Mouse (Mus musculus): Measurements from ENCODE around the gene Prdm11.

The Prdm11 gene

GRCm38 (mm10) chr2:93045129-93045817, 694 bp downstream of the Prdm11 start:
- DNase-seq = peak; percentile 98

- DNase-seq = no peak
These were observed 2.4 kb downstream of the Prdm11 start for GRCm38 (mm10) chr2:93043449-93044157.

- peak; percentile 70 for DNase-seq
These were observed 4.5 kb downstream of the Prdm11 start for GRCm38 (mm10) chr2:93041470-93041869.

- no peak for DNase-seq
These were observed 5.1 kb downstream of the Prdm11 start for GRCm38 (mm10) chr2:93040841-93041240.

- no peak for DNase-seq
These were observed 6.3 kb downstream of the Prdm11 start for GRCm38 (mm10) chr2:93039706-93040105.

GRCm38 (mm10) chr2:93039043-93039442, 6.9 kb downstream of the Prdm11 start:
- DNase-seq = no peak

- peak; percentile 67 for DNase-seq
These were observed 10.3 kb downstream of the Prdm11 start for GRCm38 (mm10) chr2:93035631-93036030.

GRCm38 (mm10) chr2:93032651-93033050, 13.3 kb downstream of the Prdm11 start:
- DNase-seq = peak; percentile 58

GRCm38 (mm10) chr2:93032049-93032448, 13.9 kb downstream of the Prdm11 start:
- no peak for DNase-seq

GRCm38 (mm10) chr2:93031021-93031420, 14.9 kb downstream of the Prdm11 start:
- peak; percentile 47 for DNase-seq

- DNase-seq = no peak
These were observed 15.9 kb downstream of the Prdm11 start for GRCm38 (mm10) chr2:93030101-93030500.

GRCm38 (mm10) chr2:93029267-93030060, 16.5 kb downstream of the Prdm11 start:
- peak; percentile 71 for DNase-seq

GRCm38 (mm10) chr2:93028865-93029264, 17.1 kb downstream of the Prdm11 start:
- DNase-seq = no peak

GRCm38 (mm10) chr2:93027713-93028112, 18.3 kb downstream of the Prdm11 start:
- DNase-seq = no peak

- DNase-seq = no peak
These were observed 21.5 kb downstream of the Prdm11 start for GRCm38 (mm10) chr2:93024431-93024830.

GRCm38 (mm10) chr2:93018854-93019253, 27.1 kb downstream of the Prdm11 start:
- peak; percentile 65 for DNase-seq

GRCm38 (mm10) chr2:93017151-93017550, 28.8 kb downstream of the Prdm11 start:
- no peak for DNase-seq

GRCm38 (mm10) chr2:93015041-93015440, 30.9 kb downstream of the Prdm11 start:
- peak; percentile 63 for DNase-seq

GRCm38 (mm10) chr2:93014093-93014937, 31.7 kb downstream of the Prdm11 start:
- DNase-seq = peak; percentile 75

GRCm38 (mm10) chr2:93013415-93014092, 32.4 kb downstream of the Prdm11 start:
- peak; percentile 45 for DNase-seq

- no peak for DNase-seq
These were observed 33.0 kb downstream of the Prdm11 start for GRCm38 (mm10) chr2:93012976-93013375.

GRCm38 (mm10) chr2:93011933-93012332, 34.0 kb downstream of the Prdm11 start:
- DNase-seq = no peak
